Mouse (Mus musculus): Measurements from ENCODE around the gene Tmem79. TPM values are rescaled to one million over a fixed set of nuclear protein-coding genes. Genes with fewer than 3 reads are reported as not detected.
"Not testable (repeated sequence)": the region's sequence is repeated elsewhere in the genome, so short reads cannot be mapped to it uniquely, and the experiment has no call there.

The Tmem79 gene
- polyA plus RNA-seq, 1 experiment from 2014 or later = 9.9 TPM

DNA sequence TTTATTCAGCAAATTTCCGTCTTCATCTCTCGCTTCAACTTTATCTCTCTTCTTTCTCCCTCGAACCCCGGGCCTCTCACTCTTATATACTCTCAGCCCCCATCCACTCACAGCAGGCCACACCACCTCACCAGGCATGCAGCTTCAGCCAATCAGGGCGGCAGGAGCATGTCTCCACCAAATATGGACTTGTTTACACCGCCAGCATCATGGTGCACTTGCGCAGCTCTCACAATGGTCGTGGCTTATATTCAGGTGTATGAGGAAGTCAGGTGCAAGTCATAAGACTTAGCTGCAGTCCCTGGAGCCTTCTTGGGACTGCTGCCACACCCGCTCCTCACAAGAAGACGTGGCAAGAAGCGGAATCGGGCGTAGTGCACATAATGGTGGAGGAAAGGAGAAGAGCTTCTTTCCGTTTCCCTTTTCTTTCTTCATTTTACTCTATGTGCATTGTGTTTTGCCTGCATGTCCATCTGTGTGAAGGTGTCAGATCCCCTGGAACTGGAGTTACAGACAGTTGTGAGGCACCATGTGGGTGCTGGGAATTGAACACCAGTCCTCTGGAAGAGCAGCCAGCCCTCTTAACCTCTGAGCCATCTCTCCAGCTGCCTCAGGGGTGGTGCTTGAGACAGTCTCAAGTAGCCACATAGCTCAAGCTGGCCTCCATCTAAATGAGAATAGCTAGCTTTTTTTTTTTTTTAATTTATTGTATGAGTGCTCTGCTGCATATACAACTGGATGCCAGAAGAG lies 51.0 kb downstream of the Tmem79 start:
- not testable (repeated sequence) for H3K9ac ChIP-seq (ENCODE audit: low read depth, low read length); H3K36me3 ChIP-seq (ENCODE audit: control insufficient read depth, insufficient read depth, low read length); H3K4me3 ChIP-seq (ENCODE audit: low read depth, low read length); H3K9me3 ChIP-seq (ENCODE audit: control insufficient read depth, low read length); H3K4me2 ChIP-seq (ENCODE audit: low read depth, low read length); H3K27ac ChIP-seq (replicated peaks; ENCODE audit: low read depth, low read length); ATAC-seq (ENCODE audit: low read depth); H3K27me3 ChIP-seq (replicated peaks; ENCODE audit: control insufficient read depth, insufficient read depth, low read length); DNase-seq (ENCODE audit: low spot score); H3K4me1 ChIP-seq (ENCODE audit: control insufficient read depth, insufficient read depth, low read length)
- WGBS = 93% methylated on average over 14 of the region's 14 CpGs

DNA sequence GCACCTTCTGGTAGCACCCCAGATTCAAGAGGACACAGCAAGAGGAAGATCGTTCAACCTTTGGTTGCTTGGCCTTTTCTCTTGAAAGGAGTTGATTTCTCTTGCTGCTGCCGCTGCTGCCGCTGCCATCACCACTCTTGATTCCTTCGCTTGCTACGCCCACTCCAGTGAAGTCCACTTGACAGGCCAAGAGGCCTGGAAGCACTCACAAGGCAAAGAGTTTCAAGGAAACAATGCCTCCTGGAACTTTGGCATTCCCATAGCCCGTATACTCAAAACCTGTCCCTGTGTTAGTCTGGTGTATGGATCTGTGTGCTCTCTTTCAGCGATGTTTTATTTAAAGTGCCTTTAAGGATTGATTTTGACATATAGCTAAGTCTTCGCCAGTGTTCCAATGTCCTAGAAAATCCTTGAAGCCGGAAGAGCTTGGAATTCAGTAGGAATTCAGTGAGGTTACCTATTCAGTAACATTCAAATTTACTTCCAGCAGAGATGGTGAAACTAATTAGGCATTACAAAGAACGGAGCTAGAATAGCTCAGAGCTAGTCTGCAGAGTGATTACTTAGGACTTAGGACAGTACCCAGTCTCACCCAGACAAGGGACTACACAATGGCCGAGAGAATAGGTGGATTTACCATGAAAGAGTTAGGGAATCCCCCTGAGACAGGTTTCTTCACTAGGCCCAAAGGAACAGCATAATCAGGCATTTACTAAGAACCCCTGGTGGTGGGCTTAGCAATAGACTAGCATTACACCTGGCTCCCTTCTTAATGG lies 54.6 kb downstream of the Tmem79 start:
- H3K36me3 ChIP-seq (ENCODE audit: control insufficient read depth, insufficient read depth, low read length); DNase-seq (ENCODE audit: low spot score); H3K4me1 ChIP-seq (ENCODE audit: control insufficient read depth, insufficient read depth, low read length); H3K4me3 ChIP-seq (ENCODE audit: low read depth, low read length); H3K9me3 ChIP-seq (ENCODE audit: control insufficient read depth, low read length); H3K4me2 ChIP-seq (ENCODE audit: low read depth, low read length); H3K27ac ChIP-seq (replicated peaks; ENCODE audit: low read depth, low read length); H3K9ac ChIP-seq (ENCODE audit: low read depth, low read length); H3K27me3 ChIP-seq (replicated peaks; ENCODE audit: control insufficient read depth, insufficient read depth, low read length); ATAC-seq (ENCODE audit: low read depth): not testable (repeated sequence)
- WGBS = 67% methylated on average over 11 of the region's 11 CpGs

DNA sequence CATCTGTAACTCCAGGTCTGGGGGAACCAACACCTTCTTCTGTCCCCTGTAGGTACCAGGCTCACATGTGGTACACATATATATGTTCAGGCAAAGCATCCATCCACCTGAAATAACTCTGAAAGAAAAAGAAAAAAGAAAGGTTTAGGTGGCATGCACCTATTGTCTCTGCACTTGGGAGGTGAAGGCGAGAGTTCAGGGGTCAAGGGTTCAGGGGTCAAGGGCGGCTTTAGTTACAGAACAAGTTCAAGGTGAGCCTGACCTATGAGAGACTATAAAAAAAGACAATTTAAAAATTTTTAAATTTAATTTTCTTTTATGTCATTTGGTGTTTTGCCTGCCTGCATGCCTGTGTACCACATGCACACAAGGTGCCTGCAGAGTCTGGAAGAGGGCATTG lies 55.9 kb downstream of the Tmem79 start:
- 89% methylated on average over 2 of the region's 2 CpGs for WGBS
- H3K4me1 ChIP-seq (ENCODE audit: control insufficient read depth, insufficient read depth, low read length) = no peaks in the 10 kb centered on the region
- H3K9ac ChIP-seq (ENCODE audit: low read depth, low read length) = no peak overlapping the region
- H3K27ac ChIP-seq (replicated peaks; ENCODE audit: low read depth, low read length) = no peak overlapping the region
- H3K27me3 ChIP-seq (replicated peaks; ENCODE audit: control insufficient read depth, insufficient read depth, low read length) = no peaks in the 10 kb centered on the region
- ATAC-seq (ENCODE audit: low read depth) (no peak), DNase-seq (ENCODE audit: low spot score) (no peak)
- H3K4me3 ChIP-seq (ENCODE audit: low read depth, low read length) = no peak overlapping the region
- H3K9me3 ChIP-seq (ENCODE audit: control insufficient read depth, low read length) = no peaks in the 10 kb centered on the region
- H3K36me3 ChIP-seq (ENCODE audit: control insufficient read depth, insufficient read depth, low read length) = no peaks in the 10 kb centered on the region
- no peak overlapping the region for H3K4me2 ChIP-seq (ENCODE audit: low read depth, low read length)

Other genes starting within 250 kb of the Tmem79 start
- 36.8 and 41.7 TPM in 2 replicates for gene Mef2d, start 193.8 kb downstream of the Tmem79 start, polyA plus RNA-seq (2014; fragmentation: Nextera tagmentation; extraction: Ambion mirVana)
- 4.1 and 7.6 TPM in 2 replicates for gene Rhbg, start 81.4 kb downstream of the Tmem79 start, polyA plus RNA-seq (2014; fragmentation: Nextera tagmentation; extraction: Ambion mirVana)
- not detected in 2 replicates for gene Gm38392, start 48.9 kb downstream of the Tmem79 start, polyA plus RNA-seq (2014; fragmentation: Nextera tagmentation; extraction: Ambion mirVana)
- gene Tsacc, start 39.1 kb downstream of the Tmem79 start, polyA plus RNA-seq (2014; fragmentation: Nextera tagmentation; extraction: Ambion mirVana) = 9.8 and 11.1 TPM in 2 replicates
- 492 and 493 TPM in 2 replicates for gene Cct3, start 39.0 kb downstream of the Tmem79 start, polyA plus RNA-seq (2014; fragmentation: Nextera tagmentation; extraction: Ambion mirVana)
- gene Glmp, start 11.1 kb downstream of the Tmem79 start, polyA plus RNA-seq (2014; fragmentation: Nextera tagmentation; extraction: Ambion mirVana) = 127 and 131 TPM in 2 replicates
- gene Smg5, start 112 bp upstream of the Tmem79 start, polyA plus RNA-seq (2014; fragmentation: Nextera tagmentation; extraction: Ambion mirVana) = 31.3 and 33.6 TPM in 2 replicates
- 7.3 and 9.2 TPM in 2 replicates for gene Paqr6, start 28.4 kb upstream of the Tmem79 start, polyA plus RNA-seq (2014; fragmentation: Nextera tagmentation; extraction: Ambion mirVana)
- gene Bglap3, start 36.6 kb upstream of the Tmem79 start, polyA plus RNA-seq (2014; fragmentation: Nextera tagmentation; extraction: Ambion mirVana) = 1.5 and 4.6 TPM in 2 replicates
- gene Bglap2, start 42.6 kb upstream of the Tmem79 start, polyA plus RNA-seq (2014; fragmentation: Nextera tagmentation; extraction: Ambion mirVana) = 6.5 and 27.0 TPM in 2 replicates
- gene Bglap, start 48.3 kb upstream of the Tmem79 start, polyA plus RNA-seq (2014; fragmentation: Nextera tagmentation; extraction: Ambion mirVana) = 7.9 and 33.0 TPM in 2 replicates
- 87.0 and 99.7 TPM in 2 replicates for gene Pmf1, start 74.2 kb upstream of the Tmem79 start, polyA plus RNA-seq (2014; fragmentation: Nextera tagmentation; extraction: Ambion mirVana)
- gene Slc25a44, start 89.0 kb upstream of the Tmem79 start, polyA plus RNA-seq (2014; fragmentation: Nextera tagmentation; extraction: Ambion mirVana) = 18.1 and 21.4 TPM in 2 replicates
- 9.5 and 10.1 TPM in 2 replicates for gene Sema4a, start 125.0 kb upstream of the Tmem79 start, polyA plus RNA-seq (2014; fragmentation: Nextera tagmentation; extraction: Ambion mirVana)
- 426 and 482 TPM in 2 replicates for gene Lmna, start 173.8 kb upstream of the Tmem79 start, polyA plus RNA-seq (2014; fragmentation: Nextera tagmentation; extraction: Ambion mirVana)
- gene Mex3a, start 196.2 kb upstream of the Tmem79 start, polyA plus RNA-seq (2014; fragmentation: Nextera tagmentation; extraction: Ambion mirVana) = 21.5 and 24.7 TPM in 2 replicates
- gene Rab25, start 212.2 kb upstream of the Tmem79 start, polyA plus RNA-seq (2014; fragmentation: Nextera tagmentation; extraction: Ambion mirVana) = 33.8 and 38.0 TPM in 2 replicates
- gene Lamtor2, start 216.9 kb upstream of the Tmem79 start, polyA plus RNA-seq (2014; fragmentation: Nextera tagmentation; extraction: Ambion mirVana) = 97.9 and 107 TPM in 2 replicates
- 46.3 and 50.0 TPM in 2 replicates for gene Ubqln4, start 217.6 kb upstream of the Tmem79 start, polyA plus RNA-seq (2014; fragmentation: Nextera tagmentation; extraction: Ambion mirVana)
- gene Ssr2, start 239.7 kb upstream of the Tmem79 start, polyA plus RNA-seq (2014; fragmentation: Nextera tagmentation; extraction: Ambion mirVana) = 289 and 337 TPM in 2 replicates

Measured in embryonic facial prominence, embryonic 14.5 days (tissue).